7 mouse cellular contexts compared by ENCODE assay signal in genomic region chr7:3616389-3617241, GRCm38 (mm10). TPM values are rescaled to one million over a fixed set of nuclear protein-coding genes. Genes with fewer than 3 reads are reported as not detected.
DNase-seq lines count a peak whose midpoint lies in the region; ATAC-seq and TF ChIP-seq lines count a peak whose summit lies in the region.

No protein-coding gene starts in this region.

- H3K4me3 ChIP-seq in left cerebral cortex, adult 2 months = peak overlapping the region; percentile 90
- peak overlapping the region; percentile 66 for H3K4me3 ChIP-seq in bone marrow macrophage, adult 2 months (ENCODE audit: insufficient read depth, low read length)
- peak overlapping the region; percentile 79 for H3K4me3 ChIP-seq in forebrain, embryonic 13.5 days
- H3K4me3 ChIP-seq in liver, embryonic 12.5 days = peak overlapping the region; percentile 82

- TF ChIP-seq POLR2A in bone marrow macrophage, adult 2 months (IDR thresholded peaks at IDR 0.05; ENCODE audit: borderline replicate concordance, low read depth, low read length) = no peak

- peak overlapping the region; percentile 76 for H3K4me2 ChIP-seq in forebrain, embryonic 13.5 days
- peak overlapping the region; percentile 86 for H3K4me2 ChIP-seq in liver, embryonic 12.5 days

- H3K27ac ChIP-seq in left cerebral cortex, adult 2 months = no peak overlapping the region
- no peak overlapping the region for H3K27ac ChIP-seq in bone marrow macrophage, adult 2 months (ENCODE audit: insufficient read depth, low read depth, low read length)
- H3K27ac ChIP-seq in forebrain, embryonic 13.5 days = no peak overlapping the region
- H3K27ac ChIP-seq in liver, embryonic 12.5 days = no peak overlapping the region

- 42% methylated on average over 6 of the region's 6 CpGs for WGBS in forebrain, embryonic 13.5 days
- 29% methylated on average over 6 of the region's 6 CpGs for WGBS in liver, embryonic 12.5 days (ENCODE audit: insufficient replicate concordance)

- no peak overlapping the region for H3K9ac ChIP-seq in forebrain, embryonic 13.5 days
- no peak overlapping the region for H3K9ac ChIP-seq in liver, embryonic 12.5 days

- H3K27me3 ChIP-seq in forebrain, embryonic 13.5 days = no peaks in the 10 kb centered on the region; the same call in 1 of the 2 replicates
- peaks cover 6% of the 10 kb centered on the region; the same call in 1 of the 2 replicates for H3K27me3 ChIP-seq in liver, embryonic 12.5 days (replicated peaks)

- peaks cover 26% of the 10 kb centered on the region for H3K36me3 ChIP-seq in forebrain, embryonic 13.5 days (ENCODE audit: poor library complexity, severe bottlenecking)
- peaks cover 30% of the 10 kb centered on the region for H3K36me3 ChIP-seq in liver, embryonic 12.5 days

- peak; percentile 65 for TF ChIP-seq CTCF in left cerebral cortex, adult 2 months (IDR thresholded peaks at IDR 0.05)
- no peak for TF ChIP-seq CTCF in bone marrow macrophage, adult 2 months (IDR thresholded peaks at IDR 0.05; ENCODE audit: low read depth, low read length)

- H3K9me3 ChIP-seq in forebrain, embryonic 13.5 days (replicated peaks) = no peaks in the 10 kb centered on the region
- H3K9me3 ChIP-seq in liver, embryonic 12.5 days (replicated peaks) = no peaks in the 10 kb centered on the region

- peaks cover 10% of the 10 kb centered on the region for H3K4me1 ChIP-seq in bone marrow macrophage, adult 2 months (ENCODE audit: control insufficient read depth, insufficient read depth, low read length)
- peaks cover 10% of the 10 kb centered on the region for H3K4me1 ChIP-seq in forebrain, embryonic 13.5 days
- peaks cover 29% of the 10 kb centered on the region for H3K4me1 ChIP-seq in liver, embryonic 12.5 days

- ATAC-seq in forebrain, embryonic 13.5 days = peak; percentile 50
- peak; percentile 18 for ATAC-seq in liver, embryonic 12.5 days

- intact Hi-C loops in left cerebral cortex, adult 2 months (cut with DNase I) = loop anchor here (1.0 kb wide), 1 partner anchor 13 kb away; the partner anchor contains the start of genes Prpf31 and Tfpt
- intact Hi-C loops in left cerebral cortex, postnatal 36 days (cut with DNase I) = no loop called here
- intact Hi-C loops in left cerebral cortex, postnatal 25 days (cut with DNase I) = loop anchor here (1.0 kb wide), 1 partner anchor 13 kb away; the partner anchor contains the start of genes Prpf31 and Tfpt

- DNase-seq in left cerebral cortex, adult 2 months (ENCODE audit: extremely low spot score in 1 of 2, low spot score in 2 of 2) = peak; percentile 33 to 41
- DNase-seq in left cerebral cortex, postnatal 36 days (ENCODE audit: low spot score in 2 of 2) = no peak
- no peak for DNase-seq in retina, embryonic 14.5 days (ENCODE audit: low spot score)
- no peak for DNase-seq in left cerebral cortex, postnatal 25 days (ENCODE audit: low spot score in 2 of 2)

RNA-seq across cellular contexts. Expression of gene Ndufa3, which starts 0.6 kb away (rescaled TPM):
- 100 to 1,000 TPM; 490 to 497 TPM for total RNA-seq in left cerebral cortex, adult 2 months (2021)
- total RNA-seq in left cerebral cortex, postnatal 36 days (2021) = 100 to 1,000 TPM; 483 to 557 TPM
- polyA plus RNA-seq in bone marrow macrophage, adult 2 months (2012; ENCODE audit: insufficient read depth, insufficient read length, missing spikeins) = 294 and 360 TPM in 2 replicates
- 452 and 481 TPM in 2 replicates for polyA plus RNA-seq in forebrain, embryonic 13.5 days (2015; fragmentation: Nextera tagmentation; extraction: Ambion mirVana)
- polyA plus RNA-seq in liver, embryonic 12.5 days (2016; fragmentation: Nextera tagmentation; extraction: Ambion mirVana) = 295 and 296 TPM in 2 replicates
- 100 to 1,000 TPM; 542 to 549 TPM for total RNA-seq in left cerebral cortex, postnatal 25 days (2021)

RNA-seq across cellular contexts. Expression of gene Oscar, which starts 0.7 kb away (rescaled TPM):
- total RNA-seq in left cerebral cortex, adult 2 months (2021) = 1 to 10 TPM in 1 of 2 experiments, under 1 TPM in 1; 0.93 to 1.4 TPM
- 1 to 10 TPM in 1 of 2 experiments, under 1 TPM in 1; 0.84 to 1.3 TPM for total RNA-seq in left cerebral cortex, postnatal 36 days (2021)
- not detected in 2 replicates for polyA plus RNA-seq in bone marrow macrophage, adult 2 months (2012; ENCODE audit: insufficient read depth, insufficient read length, missing spikeins)
- polyA plus RNA-seq in forebrain, embryonic 13.5 days (2015; fragmentation: Nextera tagmentation; extraction: Ambion mirVana) = 0.27 and 0.34 TPM in 2 replicates
- polyA plus RNA-seq in liver, embryonic 12.5 days (2016; fragmentation: Nextera tagmentation; extraction: Ambion mirVana) = 0.08 TPM in 1 of 2 replicates, not detected in the other
- 1 to 10 TPM in 1 of 2 experiments, under 1 TPM in 1; 0.66 to 1.1 TPM for total RNA-seq in left cerebral cortex, postnatal 25 days (2021)

RNA-seq across cellular contexts. Expression of gene Tfpt, which starts 13.1 kb away (rescaled TPM):
- total RNA-seq in left cerebral cortex, adult 2 months (2021) = 10 to 100 TPM; 34.7 to 41.0 TPM
- 10 to 100 TPM; 39.7 to 47.8 TPM for total RNA-seq in left cerebral cortex, postnatal 36 days (2021)
- 22.6 and 24.4 TPM in 2 replicates for polyA plus RNA-seq in bone marrow macrophage, adult 2 months (2012; ENCODE audit: insufficient read depth, insufficient read length, missing spikeins)
- polyA plus RNA-seq in forebrain, embryonic 13.5 days (2015; fragmentation: Nextera tagmentation; extraction: Ambion mirVana) = 31.3 and 33.1 TPM in 2 replicates
- 16.0 and 17.6 TPM in 2 replicates for polyA plus RNA-seq in liver, embryonic 12.5 days (2016; fragmentation: Nextera tagmentation; extraction: Ambion mirVana)
- total RNA-seq in left cerebral cortex, postnatal 25 days (2021) = 10 to 100 TPM; 40.6 to 45.0 TPM

RNA-seq across cellular contexts. Expression of gene Prpf31, which starts 13.2 kb away (rescaled TPM):
- 10 to 100 TPM; 47.1 to 56.9 TPM for total RNA-seq in left cerebral cortex, adult 2 months (2021)
- 10 to 100 TPM; 49.8 to 51.9 TPM for total RNA-seq in left cerebral cortex, postnatal 36 days (2021)
- 37.6 and 46.3 TPM in 2 replicates for polyA plus RNA-seq in bone marrow macrophage, adult 2 months (2012; ENCODE audit: insufficient read depth, insufficient read length, missing spikeins)
- polyA plus RNA-seq in forebrain, embryonic 13.5 days (2015; fragmentation: Nextera tagmentation; extraction: Ambion mirVana) = 134 and 149 TPM in 2 replicates
- polyA plus RNA-seq in liver, embryonic 12.5 days (2016; fragmentation: Nextera tagmentation; extraction: Ambion mirVana) = 93.1 and 97.6 TPM in 2 replicates
- 10 to 100 TPM; 45.4 to 46.2 TPM for total RNA-seq in left cerebral cortex, postnatal 25 days (2021)

RNA-seq across cellular contexts. Expression of gene Cnot3, which starts 28.5 kb away (rescaled TPM):
- 10 to 100 TPM; 52.4 to 54.3 TPM for total RNA-seq in left cerebral cortex, adult 2 months (2021)
- 10 to 100 TPM; 48.1 to 58.9 TPM for total RNA-seq in left cerebral cortex, postnatal 36 days (2021)
- polyA plus RNA-seq in bone marrow macrophage, adult 2 months (2012; ENCODE audit: insufficient read depth, insufficient read length, missing spikeins) = 66.9 and 69.0 TPM in 2 replicates
- polyA plus RNA-seq in forebrain, embryonic 13.5 days (2015; fragmentation: Nextera tagmentation; extraction: Ambion mirVana) = 55.3 and 56.3 TPM in 2 replicates
- 32.6 and 34.4 TPM in 2 replicates for polyA plus RNA-seq in liver, embryonic 12.5 days (2016; fragmentation: Nextera tagmentation; extraction: Ambion mirVana)
- total RNA-seq in left cerebral cortex, postnatal 25 days (2021) = 10 to 100 TPM; 53.1 to 58.1 TPM

Comparison
In these comparisons a context has a peak if more than half of its experiments do, and no peak if none do; other contexts are left out.
1. DNase-seq: peak in left cerebral cortex, adult 2 months (2 of 2); none in left cerebral cortex, postnatal 36 days (0 of 2), retina, embryonic 14.5 days (single experiment) and left cerebral cortex, postnatal 25 days (0 of 2).
2. Peak in every context shown above with its lines, with median percentiles within 50 percentile points of each other: H3K4me3 ChIP-seq.